11 mouse cellular contexts compared by ENCODE assay signal in the genomic region with DNA sequence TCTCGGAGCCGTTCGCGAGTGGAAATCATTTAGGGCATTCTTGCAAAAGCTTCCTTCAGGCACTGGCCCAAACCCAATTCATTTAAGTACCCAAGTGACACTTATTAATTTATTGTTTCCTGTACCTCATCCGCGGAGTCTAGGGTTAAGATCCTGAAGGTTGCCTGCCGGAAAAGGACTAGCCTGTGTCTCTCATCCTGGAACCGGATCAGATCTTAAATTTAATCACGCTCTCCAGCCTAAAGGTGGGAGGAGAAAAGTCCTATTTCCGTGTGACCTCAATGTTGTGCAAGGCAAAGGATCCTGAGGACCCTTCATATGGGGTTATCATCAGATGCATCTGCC. TPM values are rescaled to one million over a fixed set of nuclear protein-coding genes. Genes with fewer than 3 reads are reported as not detected.
DNase-seq lines count a peak whose midpoint lies in the region; ATAC-seq and TF ChIP-seq lines count a peak whose summit lies in the region.
"Had no signal": no experiment of that assay in that cellular context is flagged by ENCODE, and none has a peak within 500 bp of the region (broad histone marks: within the 10 kb centered on the region; RNA-seq: fewer than 3 reads in every experiment).

No protein-coding gene starts in this region.

- 16% methylated on average over 10 of the region's 10 CpGs for WGBS in heart, postnatal 0 days
- WGBS in embryonic facial prominence, embryonic 11.5 days = 9% methylated on average over 10 of the region's 10 CpGs
- 8% methylated on average over 10 of the region's 10 CpGs for WGBS in hindbrain, embryonic 15.5 days
- 12% methylated on average over 10 of the region's 10 CpGs for WGBS in midbrain, embryonic 14.5 days

- peak overlapping the region; percentile 75 for H3K4me2 ChIP-seq in heart, postnatal 0 days (ENCODE audit: low read depth, low read length)
- H3K4me2 ChIP-seq in embryonic facial prominence, embryonic 11.5 days (ENCODE audit: low read depth, low read length) = peak overlapping the region; percentile 95
- H3K4me2 ChIP-seq in hindbrain, embryonic 15.5 days = peak overlapping the region; percentile 86
- H3K4me2 ChIP-seq in midbrain, embryonic 14.5 days (ENCODE audit: low read length) = peak overlapping the region; percentile 85

- no peak for TF ChIP-seq EP300 in heart, postnatal 0 days (IDR thresholded peaks at IDR 0.05; ENCODE audit: low read depth)

- H3K27ac ChIP-seq in heart, postnatal 0 days (ENCODE audit: low read depth) = no peak overlapping the region
- H3K27ac ChIP-seq in embryonic facial prominence, embryonic 11.5 days (replicated peaks; ENCODE audit: low read depth, low read length) = no peak overlapping the region
- no peak overlapping the region for H3K27ac ChIP-seq in hindbrain, embryonic 15.5 days (replicated peaks)
- no peak overlapping the region for H3K27ac ChIP-seq in midbrain, embryonic 14.5 days (replicated peaks; ENCODE audit: low read depth, low read length)

- H3K9ac ChIP-seq in heart, postnatal 0 days (replicated peaks; ENCODE audit: low read depth, low read length) = no peak overlapping the region
- H3K9ac ChIP-seq in embryonic facial prominence, embryonic 11.5 days (replicated peaks; ENCODE audit: low read length) = no peak overlapping the region
- peak overlapping the region; percentile 62 for H3K9ac ChIP-seq in hindbrain, embryonic 15.5 days
- H3K9ac ChIP-seq in midbrain, embryonic 14.5 days (replicated peaks; ENCODE audit: low read length) = peak overlapping the region; percentile 78

- H3K36me3 ChIP-seq in heart, postnatal 0 days (replicated peaks; ENCODE audit: control insufficient read depth, insufficient read depth, low read length) = no peaks in the 10 kb centered on the region
- no peaks in the 10 kb centered on the region for H3K36me3 ChIP-seq in embryonic facial prominence, embryonic 11.5 days (replicated peaks; ENCODE audit: control insufficient read depth, insufficient read depth, low read depth, low read length)
- no peaks in the 10 kb centered on the region for H3K36me3 ChIP-seq in hindbrain, embryonic 15.5 days
- no peaks in the 10 kb centered on the region for H3K36me3 ChIP-seq in midbrain, embryonic 14.5 days (ENCODE audit: control insufficient read depth, insufficient read depth, low read length)

- DNase-seq in heart, postnatal 0 days (ENCODE audit: low spot score) = no peak
- DNase-seq in heart, adult 11 months = no peak
- DNase-seq in embryonic facial prominence, embryonic 11.5 days (ENCODE audit: low spot score) = no peak
- no peak for DNase-seq in midbrain, embryonic 14.5 days
- no peak for DNase-seq in thymus, postnatal 4 days
- DNase-seq in cerebellum, adult 9-10 months = no peak
- DNase-seq in frontal cortex, postnatal 36 days (ENCODE audit: low spot score in 2 of 2) = no peak
- DNase-seq: adrenal gland, postnatal 36 days had no signal

- peak overlapping the region; percentile 50 for H3K4me3 ChIP-seq in heart, postnatal 0 days (ENCODE audit: low read depth, low read length)
- H3K4me3 ChIP-seq in embryonic facial prominence, embryonic 11.5 days (ENCODE audit: low read depth, low read length) = peak overlapping the region; percentile 45
- peak overlapping the region; percentile 63 for H3K4me3 ChIP-seq in hindbrain, embryonic 15.5 days
- H3K4me3 ChIP-seq in midbrain, embryonic 14.5 days (replicated peaks; ENCODE audit: low read depth, low read length) = peak overlapping the region; percentile 61

- peaks cover 39% of the 10 kb centered on the region for H3K27me3 ChIP-seq in heart, postnatal 0 days (ENCODE audit: control insufficient read depth, insufficient read depth, low read length)
- peaks cover 28% of the 10 kb centered on the region for H3K27me3 ChIP-seq in embryonic facial prominence, embryonic 11.5 days (ENCODE audit: control insufficient read depth, insufficient read depth, low read length)
- H3K27me3 ChIP-seq in hindbrain, embryonic 15.5 days = peaks cover 46% of the 10 kb centered on the region
- peaks cover 31% of the 10 kb centered on the region for H3K27me3 ChIP-seq in midbrain, embryonic 14.5 days (ENCODE audit: control insufficient read depth, insufficient read depth, low read length)

- no peak for TF ChIP-seq CTCF in heart, postnatal 0 days (IDR thresholded peaks at IDR 0.05; ENCODE audit: low read depth)

- H3K9me3 ChIP-seq in heart, postnatal 0 days (replicated peaks; ENCODE audit: control insufficient read depth, low read length) = no peaks in the 10 kb centered on the region
- H3K9me3 ChIP-seq in embryonic facial prominence, embryonic 11.5 days (replicated peaks; ENCODE audit: control insufficient read depth, low read length) = no peaks in the 10 kb centered on the region
- no peaks in the 10 kb centered on the region for H3K9me3 ChIP-seq in hindbrain, embryonic 15.5 days
- H3K9me3 ChIP-seq in midbrain, embryonic 14.5 days (ENCODE audit: control insufficient read depth, low read length) = no peaks in the 10 kb centered on the region

- no peaks in the 10 kb centered on the region for H3K4me1 ChIP-seq in heart, postnatal 0 days (ENCODE audit: control insufficient read depth, insufficient read depth)
- peaks cover 3% of the 10 kb centered on the region; the same call in 1 of the 2 replicates for H3K4me1 ChIP-seq in embryonic facial prominence, embryonic 11.5 days (ENCODE audit: control insufficient read depth, insufficient read depth, low read length)
- peaks cover 4% of the 10 kb centered on the region; the same call in 1 of the 2 replicates for H3K4me1 ChIP-seq in hindbrain, embryonic 15.5 days (replicated peaks)
- H3K4me1 ChIP-seq in midbrain, embryonic 14.5 days (ENCODE audit: control insufficient read depth, insufficient read depth, low read length) = no peaks in the 10 kb centered on the region

- ATAC-seq in heart, postnatal 0 days (ENCODE audit: insufficient read depth, low read depth) = no peak
- no peak for ATAC-seq in embryonic facial prominence, embryonic 11.5 days (replicated peaks; ENCODE audit: insufficient number of reproducible peaks, low FRiP score, low TSS enrichment, low read depth)
- ATAC-seq in hindbrain, embryonic 15.5 days (ENCODE audit: low FRiP score, low read depth) = 0 out of 2 replicates have a peak, but pooled peaks have one; percentile 29
- ATAC-seq in midbrain, embryonic 14.5 days (ENCODE audit: low FRiP score, low TSS enrichment) = no peak

RNA-seq across cellular contexts. Expression of gene Gpr12, which starts 0.2 kb away (rescaled TPM):
- total RNA-seq in heart, postnatal 0 days (2014; rRNA removed; ENCODE audit: low replicate concordance) = not detected in 2 replicates
- polyA plus RNA-seq in heart, postnatal 0 days (2015; fragmentation: Nextera tagmentation; extraction: Ambion mirVana) = not detected in 2 replicates
- 0.14 TPM in 1 of 2 replicates, not detected in the other for polyA plus RNA-seq in embryonic facial prominence, embryonic 11.5 days (2014; fragmentation: Nextera tagmentation; extraction: Ambion mirVana)
- 21.0 and 27.5 TPM in 2 replicates for polyA plus RNA-seq in hindbrain, embryonic 15.5 days (2015; fragmentation: Nextera tagmentation; extraction: Ambion mirVana)
- 13.4 and 22.6 TPM in 2 replicates for polyA plus RNA-seq in midbrain, embryonic 14.5 days (2014; fragmentation: Nextera tagmentation; extraction: Ambion mirVana)
- total RNA-seq: adrenal gland, postnatal 36 days had no signal
- polyA plus RNA-seq: erythroblast, embryonic 14.5 days; large intestine, adult 2 months had no signal

RNA-seq across cellular contexts. Expression of gene Gm3415, which starts 29.3 kb away (rescaled TPM):
- not detected in 2 replicates for total RNA-seq in heart, postnatal 0 days (2014; rRNA removed; ENCODE audit: low replicate concordance)
- polyA plus RNA-seq in heart, postnatal 0 days (2015; fragmentation: Nextera tagmentation; extraction: Ambion mirVana) = not detected in 2 replicates
- not detected in 2 replicates for polyA plus RNA-seq in embryonic facial prominence, embryonic 11.5 days (2014; fragmentation: Nextera tagmentation; extraction: Ambion mirVana)
- polyA plus RNA-seq in hindbrain, embryonic 15.5 days (2015; fragmentation: Nextera tagmentation; extraction: Ambion mirVana) = not detected in 2 replicates
- not detected in 2 replicates for polyA plus RNA-seq in midbrain, embryonic 14.5 days (2014; fragmentation: Nextera tagmentation; extraction: Ambion mirVana)
- total RNA-seq: adrenal gland, postnatal 36 days had no signal
- polyA plus RNA-seq: erythroblast, embryonic 14.5 days; large intestine, adult 2 months had no signal

RNA-seq across cellular contexts. Expression of gene Gm3409, which starts 47.8 kb away (rescaled TPM):
- not detected in 2 replicates for total RNA-seq in heart, postnatal 0 days (2014; rRNA removed; ENCODE audit: low replicate concordance)
- polyA plus RNA-seq in heart, postnatal 0 days (2015; fragmentation: Nextera tagmentation; extraction: Ambion mirVana) = not detected in 2 replicates
- not detected in 2 replicates for polyA plus RNA-seq in embryonic facial prominence, embryonic 11.5 days (2014; fragmentation: Nextera tagmentation; extraction: Ambion mirVana)
- polyA plus RNA-seq in hindbrain, embryonic 15.5 days (2015; fragmentation: Nextera tagmentation; extraction: Ambion mirVana) = not detected in 2 replicates
- not detected in 2 replicates for polyA plus RNA-seq in midbrain, embryonic 14.5 days (2014; fragmentation: Nextera tagmentation; extraction: Ambion mirVana)
- total RNA-seq: adrenal gland, postnatal 36 days had no signal
- polyA plus RNA-seq: erythroblast, embryonic 14.5 days; large intestine, adult 2 months had no signal

RNA-seq across cellular contexts. Expression of gene Gm3404, which starts 59.7 kb away (rescaled TPM):
- total RNA-seq in heart, postnatal 0 days (2014; rRNA removed; ENCODE audit: low replicate concordance) = not detected in 2 replicates
- not detected in 2 replicates for polyA plus RNA-seq in heart, postnatal 0 days (2015; fragmentation: Nextera tagmentation; extraction: Ambion mirVana)
- not detected in 2 replicates for polyA plus RNA-seq in embryonic facial prominence, embryonic 11.5 days (2014; fragmentation: Nextera tagmentation; extraction: Ambion mirVana)
- not detected in 2 replicates for polyA plus RNA-seq in hindbrain, embryonic 15.5 days (2015; fragmentation: Nextera tagmentation; extraction: Ambion mirVana)
- polyA plus RNA-seq in midbrain, embryonic 14.5 days (2014; fragmentation: Nextera tagmentation; extraction: Ambion mirVana) = not detected in 2 replicates
- total RNA-seq: adrenal gland, postnatal 36 days had no signal
- polyA plus RNA-seq: erythroblast, embryonic 14.5 days; large intestine, adult 2 months had no signal

Comparison
In these comparisons a context has a peak if more than half of its experiments do, and no peak if none do; other contexts are left out.
1. H3K9ac ChIP-seq: peak in hindbrain, embryonic 15.5 days (single experiment) and midbrain, embryonic 14.5 days (single experiment); none in heart, postnatal 0 days (single experiment) and embryonic facial prominence, embryonic 11.5 days (single experiment).
2. RNA of gene Gpr12, which starts 0.2 kb away (polyA plus RNA-seq): 21.0 to 27.5 TPM in hindbrain, embryonic 15.5 days and 13.4 to 22.6 TPM in midbrain, embryonic 14.5 days; 0.14 TPM in embryonic facial prominence, embryonic 11.5 days and not detected in heart, postnatal 0 days; every median in the first group is over 10 times any median in the second.
3. Peak in every context shown above with its lines, with median percentiles within 50 percentile points of each other: H3K4me2 ChIP-seq and H3K4me3 ChIP-seq.